Mouse (Mus musculus) forelimb bud, embryonic 11.5 days (tissue): ENCODE measurements around the gene Morn3.

Source experiments
- DNase-seq: peaks from one replicate; pipeline ENCODE4 v3.0.0-alpha.2; 2012; ENCODE audit warnings: low read depth, low spot score

Morn3 gene

DNA sequence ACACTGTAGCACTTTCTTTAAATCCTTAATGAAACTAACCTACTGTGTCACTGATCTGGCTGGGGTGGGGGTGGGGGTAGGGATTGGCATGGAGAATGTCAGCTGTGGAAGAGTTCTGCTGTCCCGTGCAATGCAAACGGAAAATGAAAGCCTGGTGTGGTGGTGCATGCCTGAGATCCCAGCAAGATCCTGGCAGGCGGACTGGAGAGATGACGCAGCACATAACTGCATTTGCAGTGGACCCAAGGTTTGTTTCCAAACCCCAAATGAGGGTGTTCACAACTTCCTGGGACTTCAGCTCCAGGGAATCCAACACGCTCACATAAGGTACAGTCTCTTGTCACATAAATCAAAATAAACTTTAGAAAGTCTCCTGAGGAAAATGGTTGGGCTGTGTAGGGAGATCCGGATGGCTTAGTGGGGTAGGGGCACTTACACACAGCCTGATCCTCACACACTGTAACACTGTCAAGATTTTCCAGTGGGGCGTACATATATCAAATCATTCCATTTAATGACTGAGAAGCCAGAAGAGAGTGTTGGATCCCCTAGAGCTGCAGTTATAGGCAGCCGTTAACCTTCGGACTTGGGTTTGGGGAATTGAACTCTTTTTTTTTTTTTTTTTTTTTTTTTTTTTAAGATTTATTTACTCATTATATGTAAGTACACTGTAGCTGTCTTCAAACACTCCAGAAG, 14.0 kb upstream of the Morn3 start:
- DNase-seq, result no peak

GRCm38 (mm10) chr5:123059757-123060520, 13.1 kb upstream of the Morn3 start:
- peak; percentile 58 for DNase-seq

DNA sequence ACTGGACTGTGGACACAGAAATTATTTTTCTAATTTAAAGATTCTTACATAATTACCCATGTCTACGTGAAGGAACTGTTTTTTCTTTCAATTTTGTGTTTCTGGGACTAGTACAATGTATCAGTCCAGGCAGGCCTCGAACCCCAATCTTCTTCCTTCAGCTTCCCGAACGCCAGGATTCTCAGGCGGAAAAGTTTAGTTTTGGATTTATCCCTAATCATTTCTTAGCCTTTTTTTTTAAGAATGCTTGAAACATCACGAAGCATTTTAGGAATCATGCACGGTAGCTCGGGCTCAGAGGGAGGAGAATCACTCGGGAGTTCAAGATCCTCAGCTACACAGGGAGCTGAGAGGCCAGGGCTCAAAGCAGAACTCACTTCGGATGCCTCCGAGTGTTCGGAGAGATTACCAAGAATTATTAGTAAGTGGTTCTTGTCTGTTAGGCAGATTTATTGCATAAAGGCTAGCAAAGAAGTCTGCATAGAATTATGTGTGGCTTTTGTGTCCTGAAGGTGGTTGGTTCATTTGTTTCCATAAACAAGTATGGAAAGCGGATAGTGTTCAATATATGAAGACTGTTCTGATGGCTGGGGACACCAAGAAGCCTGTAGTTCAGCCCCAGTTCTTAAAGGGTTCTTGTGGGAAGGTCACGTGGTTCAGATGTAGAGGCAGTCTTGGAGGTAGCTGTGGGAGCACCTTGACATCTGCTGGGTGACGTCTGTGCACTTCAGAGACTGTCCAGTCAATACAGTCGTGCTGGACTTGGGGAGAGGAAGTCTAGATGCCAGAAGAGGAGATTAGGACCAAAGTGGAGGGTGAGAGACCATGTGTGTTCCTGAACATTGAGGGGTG, 11.7 kb upstream of the Morn3 start:
- DNase-seq, result no peak

DNA sequence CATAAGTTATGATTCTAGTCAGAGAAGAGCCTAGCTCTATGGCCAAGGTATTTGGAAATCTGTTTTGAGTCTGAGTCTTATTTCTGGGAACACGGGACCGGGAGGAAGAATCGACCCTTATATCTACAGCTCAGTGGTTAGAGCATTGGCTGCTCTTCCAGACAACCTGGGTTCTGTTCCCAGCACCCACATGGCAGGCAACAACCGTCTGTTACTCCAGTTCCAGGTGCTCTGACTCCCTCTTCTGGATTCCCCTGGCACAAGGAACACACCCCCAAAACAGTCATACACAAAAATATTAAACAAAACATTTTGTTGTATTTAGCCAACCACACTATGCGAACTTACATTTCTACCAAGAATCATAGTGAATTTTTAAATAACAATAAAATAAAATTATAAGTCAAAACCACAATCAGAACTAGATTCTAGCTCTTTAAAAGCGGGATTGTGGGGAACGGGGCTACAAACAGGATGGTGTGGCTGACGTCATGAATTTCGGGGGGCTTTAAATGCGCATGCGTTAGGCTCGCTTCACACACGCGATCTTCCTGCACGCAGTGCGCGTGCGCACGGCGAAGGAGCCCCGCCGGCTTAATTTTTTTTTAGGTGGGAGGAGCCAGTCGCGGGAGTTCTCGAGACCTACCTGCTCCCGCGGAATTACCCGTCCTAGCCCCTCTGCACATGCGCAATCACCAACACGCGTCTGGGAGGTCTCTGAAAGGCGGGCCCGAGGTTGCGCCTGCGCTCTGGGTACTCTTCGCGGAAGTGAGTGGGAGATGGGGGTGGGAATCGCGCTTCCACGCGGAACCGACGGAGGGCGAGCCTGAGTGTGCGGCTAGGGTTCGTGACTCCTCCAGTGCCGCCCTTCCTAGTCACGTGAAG, 10.8 kb upstream of the Morn3 start:
- DNase-seq, result peak; percentile 100

- DNase-seq, result no peak
Measured at GRCm38 (mm10) chr5:123051736-123052135, 4.9 kb upstream of the Morn3 start.

- DNase-seq, result no peak
Measured at GRCm38 (mm10) chr5:123050918-123051317, 4.1 kb upstream of the Morn3 start.

GRCm38 (mm10) chr5:123049271-123049670, 2.5 kb upstream of the Morn3 start:
- peak; percentile 75 for DNase-seq

- DNase-seq, result peak; percentile 69
Measured at GRCm38 (mm10) chr5:123045561-123046295, 1.1 kb downstream of the Morn3 start.

DNA sequence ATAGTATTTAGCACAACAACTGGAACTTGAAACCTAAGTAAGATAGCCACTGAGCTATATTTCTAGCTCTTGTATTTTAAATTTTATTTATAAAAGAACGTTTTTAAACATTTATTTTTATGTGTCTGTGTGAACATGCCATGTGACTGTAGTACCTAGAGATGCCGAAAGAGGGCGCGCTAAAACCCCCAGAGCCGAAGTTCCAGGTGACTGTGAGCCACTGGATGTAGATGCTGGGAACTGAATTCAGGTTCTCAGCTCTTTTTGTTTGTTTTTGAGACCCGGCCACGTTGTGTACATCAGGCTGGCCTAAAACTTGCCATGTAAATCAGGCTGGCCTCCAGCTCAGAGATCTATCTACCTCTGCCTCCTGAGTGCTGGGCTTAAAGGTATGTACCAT, 3.0 kb downstream of the Morn3 start:
- no peak for DNase-seq

DNA sequence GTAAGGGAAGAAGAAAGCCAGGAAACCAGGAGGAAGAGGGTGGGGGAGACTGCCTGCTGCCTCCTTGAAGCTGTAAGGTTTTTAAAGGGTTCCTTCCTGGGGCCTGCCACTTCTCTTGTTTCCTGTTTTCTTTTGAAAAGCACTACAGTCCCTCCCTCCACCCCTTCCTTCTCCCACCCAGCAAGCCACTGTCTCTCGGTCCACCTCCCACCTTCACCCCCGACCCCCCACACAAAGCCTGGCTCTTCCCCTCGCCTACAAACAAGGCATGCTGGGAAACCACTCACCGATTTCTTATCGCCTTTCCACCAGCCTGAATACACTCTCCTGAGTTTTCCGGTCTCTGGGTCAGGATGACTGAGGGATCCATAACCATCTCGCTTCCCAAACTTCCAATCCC, 6.0 kb downstream of the Morn3 start:
- DNase-seq, result no peak

GRCm38 (mm10) chr5:123039120-123039752, 7.6 kb downstream of the Morn3 start:
- peak; percentile 27 for DNase-seq

DNA sequence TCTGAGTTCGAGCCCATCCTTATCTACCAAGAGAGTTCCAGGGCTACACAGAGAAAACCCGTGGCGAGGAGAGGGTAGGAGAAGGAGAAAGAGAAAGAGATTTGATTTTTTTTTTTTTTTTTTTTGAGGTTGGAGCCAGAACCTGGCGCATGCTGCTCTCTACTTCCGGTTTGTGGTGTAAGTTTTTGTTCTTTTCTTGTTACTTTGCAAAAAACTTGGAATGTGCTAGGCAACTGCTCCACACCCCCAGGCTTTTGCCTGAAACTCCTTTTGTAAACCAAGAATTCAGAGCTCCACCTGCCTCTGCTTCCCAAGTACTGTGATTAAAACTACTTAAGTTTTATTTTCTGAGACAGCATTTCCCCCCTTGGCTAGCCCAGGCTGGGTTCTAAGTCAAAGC, 8.7 kb downstream of the Morn3 start:
- DNase-seq, result no peak

DNA sequence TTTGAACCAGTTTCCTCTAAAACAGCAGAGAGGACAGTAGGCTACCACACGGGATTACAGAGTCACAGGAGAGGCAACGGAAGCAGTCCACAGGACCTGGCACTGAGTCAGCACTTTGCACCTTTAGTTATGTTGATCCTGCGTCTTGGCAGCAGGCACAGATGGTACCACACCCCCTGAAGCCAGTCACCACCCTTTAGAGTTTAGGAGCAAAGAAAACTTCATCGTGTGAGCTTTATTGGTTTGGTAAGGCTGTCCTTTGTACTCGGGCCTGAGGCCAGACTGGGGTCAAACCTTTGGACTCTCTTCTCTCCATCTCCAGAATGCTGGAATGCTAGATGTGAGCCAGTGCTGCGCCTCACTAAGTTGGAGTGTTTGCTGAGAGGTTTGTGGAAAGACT, 11.3 kb downstream of the Morn3 start:
- no peak for DNase-seq

DNA sequence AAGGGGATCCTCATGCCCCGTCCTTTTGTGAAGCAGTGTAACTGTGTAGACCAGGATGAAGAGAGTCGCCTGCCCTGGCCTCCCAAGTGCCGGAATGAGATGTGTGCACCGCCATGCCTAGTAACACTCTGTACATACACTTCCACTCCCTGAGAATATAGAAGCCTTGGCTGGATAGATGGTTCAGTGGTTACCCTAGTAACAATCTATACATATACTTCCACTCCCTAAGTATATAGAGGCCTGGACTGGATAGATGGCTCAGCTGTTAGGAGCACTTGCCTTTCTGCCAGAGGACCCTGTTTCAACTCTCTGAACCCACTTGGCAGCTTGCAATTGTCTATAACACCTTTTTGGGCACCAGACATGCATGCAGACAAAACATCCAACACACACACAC, 11.7 kb downstream of the Morn3 start:
- no peak for DNase-seq

DNA sequence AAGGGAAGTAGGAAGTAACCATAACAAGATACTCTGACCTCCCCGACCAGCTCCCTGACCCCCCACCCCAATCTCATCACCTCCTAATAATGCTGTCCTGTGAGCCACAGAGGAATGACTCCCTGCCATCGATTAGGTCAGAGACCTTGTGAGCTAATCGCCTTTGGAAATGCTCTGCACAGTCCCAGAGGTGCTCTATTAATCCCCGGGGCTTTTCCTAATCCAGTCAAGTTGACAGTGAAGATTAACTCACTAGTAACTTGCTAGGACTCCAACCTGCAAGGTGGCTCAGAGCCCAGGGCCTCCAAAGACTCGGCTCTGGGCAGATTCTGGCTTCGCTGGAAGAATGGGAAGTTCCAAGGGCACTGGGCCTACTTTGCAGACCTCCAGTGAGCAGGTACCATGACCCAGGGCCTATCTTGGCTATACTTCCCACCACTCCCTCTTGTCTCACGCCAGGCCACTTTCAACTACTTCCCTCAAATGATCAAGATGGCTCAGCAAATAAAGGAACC, 13.1 kb downstream of the Morn3 start:
- DNase-seq, result no peak

GRCm38 (mm10) chr5:123031312-123031711, 15.5 kb downstream of the Morn3 start:
- DNase-seq, result no peak

DNA sequence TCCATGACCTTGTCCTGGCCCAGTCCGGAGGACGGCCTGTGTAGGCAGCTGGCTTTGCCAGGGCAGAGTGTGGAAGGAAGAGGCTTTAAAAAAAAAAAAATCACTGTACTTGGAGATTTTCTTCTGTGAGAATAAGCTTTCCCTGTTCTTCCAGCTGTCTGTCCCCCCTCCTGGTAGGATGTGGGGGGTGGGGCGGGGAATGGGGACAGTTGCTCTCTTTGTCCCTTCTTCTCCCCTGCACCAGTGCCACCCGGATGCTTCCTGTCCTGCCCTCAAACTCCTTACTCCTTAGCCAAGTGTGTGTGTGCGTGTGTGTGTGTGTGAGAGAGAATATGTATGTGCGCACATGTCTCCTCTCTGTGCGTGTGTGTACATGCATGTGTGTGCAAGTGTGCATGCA, 17.1 kb downstream of the Morn3 start:
- DNase-seq, result no peak

- no peak for DNase-seq
Measured at GRCm38 (mm10) chr5:123027436-123027835, 19.4 kb downstream of the Morn3 start.

GRCm38 (mm10) chr5:123026414-123026813, 20.4 kb downstream of the Morn3 start:
- DNase-seq, result no peak
